Mouse (Mus musculus): ENCODE data around the gene Elof1. TPM values are rescaled to one million over a fixed set of nuclear protein-coding genes. Genes with fewer than 3 reads are reported as not detected.
A peak's percentile ranks its signal among the peaks of the same experiment; 100 is the strongest.
"Not testable (repeated sequence)": the region's sequence is repeated elsewhere in the genome, so short reads cannot be mapped to it uniquely, and the experiment has no call there.

Gene Elof1
- total RNA-seq (2021): 10 to 100 TPM; 53.1 to 57.9 TPM

- DNase-seq (ENCODE audit: extremely low spot score in 1 of 2, low spot score in 1 of 2): peak; percentile 74 to 87
Observed at GRCm38 (mm10) chr9:22116740-22117426, at the start of gene Elof1. TSS of gene Elof1 (minus strand) at chr9:22117172.

- no peak for DNase-seq (ENCODE audit: extremely low spot score in 1 of 2, low spot score in 1 of 2)
Observed at GRCm38 (mm10) chr9:22166686-22167085, 49.7 kb upstream of the Elof1 start.

GRCm38 (mm10) chr9:22165964-22166363 is 49.0 kb upstream of the Elof1 start:
- DNase-seq (ENCODE audit: extremely low spot score in 1 of 2, low spot score in 1 of 2): no peak

GRCm38 (mm10) chr9:22164711-22165668 is 48.0 kb upstream of the Elof1 start:
- peak; percentile 37 to 46 for DNase-seq (ENCODE audit: extremely low spot score in 1 of 2, low spot score in 1 of 2)

- no peak for DNase-seq (ENCODE audit: extremely low spot score in 1 of 2, low spot score in 1 of 2)
Observed at GRCm38 (mm10) chr9:22162912-22163311, 45.9 kb upstream of the Elof1 start.

- no peak for DNase-seq (ENCODE audit: extremely low spot score in 1 of 2, low spot score in 1 of 2)
Observed at GRCm38 (mm10) chr9:22162305-22162704, 45.3 kb upstream of the Elof1 start.

GRCm38 (mm10) chr9:22161299-22161698 is 44.3 kb upstream of the Elof1 start:
- DNase-seq (ENCODE audit: extremely low spot score in 1 of 2, low spot score in 1 of 2): no peak

DNA sequence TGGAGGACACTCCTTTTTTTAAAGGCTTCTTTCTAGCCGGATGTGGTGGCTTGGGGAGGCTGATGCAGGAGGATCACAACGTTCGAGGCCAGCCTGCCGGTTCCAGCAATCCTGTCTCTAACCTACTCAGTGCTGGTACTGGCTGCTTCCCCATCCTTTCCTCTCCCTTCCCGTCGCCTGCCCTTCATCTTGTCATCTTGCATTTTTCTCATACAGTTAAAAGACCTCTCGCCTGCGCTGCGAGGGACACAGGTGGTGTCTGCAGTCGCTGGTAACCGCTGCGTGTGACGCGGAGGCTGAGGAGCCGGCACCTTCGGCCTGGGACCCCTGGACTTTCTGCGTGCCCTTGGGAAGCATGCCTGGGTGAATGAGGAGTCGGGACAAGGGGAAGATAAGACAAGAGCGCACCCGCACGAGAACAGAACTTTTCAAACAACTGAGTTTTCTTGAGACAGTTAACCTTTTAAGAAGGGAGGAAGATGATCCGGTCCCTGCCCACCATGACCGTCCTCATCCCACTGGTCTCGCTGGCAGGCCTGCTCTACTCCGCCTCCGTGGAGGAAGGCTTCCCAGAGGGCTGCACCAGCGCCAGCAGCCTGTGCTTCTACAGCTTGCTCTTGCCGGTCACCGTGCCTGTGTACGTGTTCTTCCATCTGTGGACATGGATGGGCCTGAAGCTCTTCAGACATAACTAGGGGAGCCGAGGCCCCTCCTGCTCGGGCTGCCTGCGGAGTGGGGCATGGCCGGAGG is 40.7 kb upstream of the Elof1 start:
- peak in 1 of 2 experiments; percentile 8 for DNase-seq (ENCODE audit: extremely low spot score in 1 of 2, low spot score in 1 of 2)

GRCm38 (mm10) chr9:22156497-22157245 is 39.7 kb upstream of the Elof1 start, which contains the start of gene Pigyl:
TSS of gene Pigyl (plus strand) at chr9:22156846.
- peak; percentile 93 for DNase-seq (ENCODE audit: extremely low spot score in 1 of 2, low spot score in 1 of 2)

- peak; percentile 33 to 67 for DNase-seq (ENCODE audit: extremely low spot score in 1 of 2, low spot score in 1 of 2)
Observed at GRCm38 (mm10) chr9:22155614-22156013, 38.6 kb upstream of the Elof1 start.

DNA sequence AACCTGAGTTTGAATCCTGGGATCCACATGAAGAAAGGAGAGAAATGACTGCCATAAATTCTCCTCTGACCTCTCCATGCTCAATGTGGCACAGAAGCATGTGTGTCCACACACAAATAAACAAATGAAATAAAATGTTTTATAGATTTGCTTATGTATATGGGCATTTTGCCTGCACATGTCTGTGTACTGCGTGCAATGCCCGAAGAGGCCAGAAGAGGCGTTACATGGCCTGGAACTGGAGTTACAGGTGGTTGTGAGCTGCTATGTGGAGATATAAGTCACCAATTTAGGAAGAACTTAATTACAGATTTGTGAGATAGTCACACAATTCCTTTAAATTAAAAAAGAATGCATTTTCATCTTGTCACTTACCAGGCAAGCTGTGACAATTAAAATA is 36.8 kb upstream of the Elof1 start:
- no peak for DNase-seq (ENCODE audit: extremely low spot score in 1 of 2, low spot score in 1 of 2)

- DNase-seq (ENCODE audit: extremely low spot score in 1 of 2, low spot score in 1 of 2): no peak
Observed at GRCm38 (mm10) chr9:22150946-22151345, 34.0 kb upstream of the Elof1 start.

DNA sequence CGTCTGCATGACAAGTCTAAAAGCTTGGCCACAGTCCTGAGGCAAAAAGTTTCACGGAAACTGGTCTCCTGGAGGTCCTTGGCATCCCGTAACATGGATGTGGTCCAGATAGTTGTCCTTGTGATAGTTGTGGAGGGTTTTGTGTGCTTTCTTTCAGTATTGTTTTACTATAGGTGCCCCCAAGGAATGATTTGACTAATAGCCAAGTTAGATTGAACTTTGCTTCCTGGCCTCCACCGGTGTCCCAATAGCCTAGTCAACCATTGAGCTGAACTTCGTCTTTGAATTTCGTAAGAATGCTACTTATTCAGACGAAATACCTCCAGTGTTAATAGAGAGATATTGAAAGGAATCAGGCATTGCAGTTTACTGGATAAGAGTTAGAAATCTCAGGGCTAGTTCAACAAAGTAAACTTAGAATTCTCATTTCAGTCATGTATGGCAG is 33.3 kb upstream of the Elof1 start:
- not testable (repeated sequence) for DNase-seq (ENCODE audit: extremely low spot score in 1 of 2, low spot score in 1 of 2)

- DNase-seq (ENCODE audit: extremely low spot score in 1 of 2, low spot score in 1 of 2): no peak
Observed at GRCm38 (mm10) chr9:22149426-22150248, 32.7 kb upstream of the Elof1 start.

GRCm38 (mm10) chr9:22144304-22144965 is 27.5 kb upstream of the Elof1 start:
- no peak for DNase-seq (ENCODE audit: extremely low spot score in 1 of 2, low spot score in 1 of 2)

- peak; percentile 83 to 98 for DNase-seq (ENCODE audit: extremely low spot score in 1 of 2, low spot score in 1 of 2)
Observed at GRCm38 (mm10) chr9:22143108-22144037, 26.4 kb upstream of the Elof1 start.

- DNase-seq (ENCODE audit: extremely low spot score in 1 of 2, low spot score in 1 of 2): no peak
Observed at GRCm38 (mm10) chr9:22139746-22140145, 22.8 kb upstream of the Elof1 start.

Data from layer of hippocampus, postnatal 25 days (tissue).